Mouse (Mus musculus) cerebellum, adult 2 months (tissue): ENCODE data around the gene Wdfy4. TPM values are rescaled to one million over a fixed set of nuclear protein-coding genes. Genes with fewer than 3 reads are reported as not detected.
A peak's percentile ranks its signal among the peaks of the same experiment; 100 is the strongest.

Experiments
- DNase-seq, 2 experiments: peaks; one replicate each; pipeline ENCODE4 v3.0.0; 2021
- H3K27ac ChIP-seq: fragments of 200-500 bp; 2 replicates; pipeline ENCODE4 v1.5.1; 2012; ENCODE audit warnings: low read length, control low read depth, inconsistent platforms; ENCODE audit not compliant: insufficient read depth
- H3K27me3 ChIP-seq: fragments of 200-500 bp; 2 replicates; pipeline ENCODE4 v1.6.1; 2012; ENCODE audit warnings: inconsistent platforms, mild to moderate bottlenecking, low read length, moderate library complexity; ENCODE audit not compliant: control insufficient read depth, insufficient read depth
- H3K4me1 ChIP-seq: fragments of 200-500 bp; 2 replicates; pipeline ENCODE4 v1.6.1; 2011; ENCODE audit warnings: low read length; ENCODE audit not compliant: control insufficient read depth, insufficient read depth
- H3K4me3 ChIP-seq: fragments of 200-500 bp; replicated peaks from 2 replicates; pipeline ENCODE3; 2011; ENCODE audit warnings: mild to moderate bottlenecking, low read depth, low read length, control low read depth; ENCODE audit not compliant: insufficient read depth
- CTCF ChIP-seq: fragments of 200-500 bp; IDR thresholded peaks from 2 replicates; pipeline ENCODE4 v1.5.1; 2011; ENCODE audit warnings: low read depth, mild to moderate bottlenecking, control low read depth, low read length, moderate library complexity, borderline replicate concordance; ENCODE audit not compliant: insufficient read depth
- POLR2A ChIP-seq: fragments of 200-500 bp; IDR thresholded peaks from 2 replicates; pipeline ENCODE4 v1.6.1; 2011; ENCODE audit warnings: low read length, control low read depth, borderline replicate concordance; ENCODE audit not compliant: insufficient read depth
- WGBS: fragments of 180-500 bp; shearing (Covaris S2); methylation state at CpG from one replicate; pipeline ENCODE4 v1.1.7; 2018; 5-methylcytosine and 5-hydroxymethylcytosine counted together
- polyA plus RNA-seq: library from polyadenylated mRNA; depleted of rRNA; stranded (reverse); fragments of >200 nt; gene quantifications from 2 replicates; pipeline ENCODE4 v1.2.3, GENCODE M21; 2012

Wdfy4 gene
- polyA plus RNA-seq, 1 experiment, result 0.62 TPM

DNA sequence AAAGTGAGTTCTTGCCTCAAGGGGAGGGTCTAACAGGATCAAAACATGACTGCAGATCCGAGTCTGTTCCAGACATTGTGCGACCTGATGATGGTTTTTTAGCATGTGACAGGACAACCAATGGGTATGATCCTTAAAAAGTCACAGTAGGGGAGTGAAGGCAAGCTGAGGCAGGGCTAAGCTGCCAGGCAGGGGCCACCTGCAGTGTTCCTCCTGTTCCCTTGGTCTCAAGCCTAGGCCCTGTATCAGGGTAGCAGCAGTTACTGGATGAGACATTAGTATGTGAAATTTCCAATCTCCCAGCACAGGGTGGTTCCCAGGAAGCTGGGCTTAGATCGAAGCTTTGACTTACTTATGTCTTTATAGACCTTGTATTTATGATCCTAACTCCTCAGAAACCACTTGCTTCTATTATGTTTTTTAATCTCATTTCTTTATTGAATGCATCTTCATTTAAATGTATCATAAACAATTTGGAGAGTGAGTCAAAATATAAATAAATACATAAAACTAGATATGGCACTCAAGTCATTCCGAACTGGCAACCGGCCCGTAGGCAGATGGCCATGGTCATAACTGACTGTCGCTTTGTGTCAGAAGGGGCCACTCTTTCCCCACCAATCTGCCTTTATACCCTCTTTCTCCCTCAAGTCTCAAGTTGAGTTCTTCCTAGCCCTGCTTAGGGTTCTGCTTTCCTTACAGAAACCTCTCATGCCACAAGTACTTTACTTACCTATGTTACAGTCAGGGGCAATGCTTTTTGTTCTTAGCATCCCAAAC lies 126.2 kb downstream of the Wdfy4 start:
- no peak for TF ChIP-seq CTCF
- TF ChIP-seq POLR2A, result no peak

DNA sequence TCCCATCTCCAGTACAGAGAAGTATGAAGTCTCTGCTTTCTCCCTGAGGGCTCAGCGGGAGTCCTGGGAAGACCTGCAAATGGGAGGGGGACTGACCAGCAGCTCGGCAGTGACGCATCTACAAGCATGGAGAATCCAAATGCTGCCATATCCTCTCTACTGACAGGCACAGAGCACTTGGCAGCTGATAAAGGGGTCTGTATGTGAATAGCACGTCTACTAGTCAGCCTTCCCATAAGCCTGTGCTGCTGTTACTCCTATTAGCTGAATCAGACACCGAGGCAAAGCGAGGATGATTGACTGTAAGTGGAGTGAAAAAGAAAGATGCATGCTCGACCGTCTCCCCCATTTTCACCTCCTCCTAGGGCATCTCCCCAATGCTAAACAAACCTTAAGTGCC lies 131.9 kb downstream of the Wdfy4 start:
- Histone ChIP-seq H3K4me3 (no peak overlapping the region), H3K27ac (no peak overlapping the region), H3K27me3 (no peaks in the 10 kb centered on the region; the same call in 1 of the 2 replicates), H3K4me1 (no peaks in the 10 kb centered on the region)
- DNase-seq, result no peak
- 72% methylated on average over 8 of the region's 8 CpGs for WGBS
- no peak for TF ChIP-seq POLR2A
- no peak for TF ChIP-seq CTCF

More for the DNA sequence above, 126.2 kb downstream of the Wdfy4 start:
- Histone ChIP-seq H3K27me3 (no peaks in the 10 kb centered on the region; the same call in 1 of the 2 replicates), H3K4me1 (no peaks in the 10 kb centered on the region), H3K27ac (no peak overlapping the region), H3K4me3 (no peak overlapping the region)
- WGBS, result 44% methylated on average over 7 of the region's 7 CpGs
- DNase-seq, result peak in 1 of 2 experiments; percentile 22

DNA sequence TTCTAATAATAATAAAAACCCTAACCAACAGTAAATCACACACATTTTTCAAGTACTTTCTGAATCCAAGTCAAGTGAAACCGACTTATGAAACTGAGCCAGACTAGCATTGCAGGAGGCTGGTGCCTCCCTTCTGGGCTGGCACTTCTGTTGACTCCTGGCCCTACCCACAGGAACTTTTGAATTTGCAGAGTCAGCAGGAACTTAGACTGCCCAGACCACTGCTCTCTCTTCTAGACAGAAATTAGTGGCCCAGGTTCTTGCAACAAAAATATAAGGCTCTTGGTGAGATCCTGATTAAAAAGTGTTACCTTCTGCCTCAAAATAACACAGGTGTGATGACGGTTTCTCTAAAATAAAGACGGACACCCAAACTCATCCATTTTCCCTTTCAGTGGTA lies 140.1 kb downstream of the Wdfy4 start:
- no peaks in the 10 kb centered on the region for H3K4me1 ChIP-seq
- H3K27ac ChIP-seq, result no peak overlapping the region
- TF ChIP-seq CTCF (no peak), POLR2A (no peak)
- no peak overlapping the region for H3K4me3 ChIP-seq
- no peaks in the 10 kb centered on the region for H3K27me3 ChIP-seq
- WGBS, result 79% methylated on average over 3 of the region's 3 CpGs
- no peak for DNase-seq

DNA sequence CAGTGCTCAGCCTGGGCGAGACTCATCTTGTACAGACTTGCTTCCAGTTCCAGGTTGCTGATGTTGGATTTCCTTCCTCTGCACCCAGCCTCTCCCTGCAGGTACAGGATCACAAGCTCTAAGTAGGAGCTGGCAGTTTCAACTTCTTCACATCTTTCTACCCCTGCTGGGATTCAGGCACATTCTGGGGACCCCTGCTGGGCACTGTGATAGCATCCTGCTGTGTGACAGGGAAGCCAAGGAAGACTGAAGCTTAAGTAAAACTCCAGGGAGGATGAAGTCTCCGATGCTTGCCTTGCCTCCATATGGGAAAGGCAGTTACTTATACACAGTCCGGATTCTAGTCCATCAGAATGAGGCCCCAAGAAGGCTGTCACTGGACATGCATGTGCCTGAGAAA lies 148.5 kb downstream of the Wdfy4 start:
- 51% methylated on average over 3 of the region's 3 CpGs for WGBS
- TF ChIP-seq POLR2A (no peak), CTCF (no peak)
- no peak overlapping the region for H3K4me3 ChIP-seq
- H3K4me1 ChIP-seq, result no peaks in the 10 kb centered on the region
- no peak overlapping the region for H3K27ac ChIP-seq
- no peak for DNase-seq
- no peaks in the 10 kb centered on the region; the same call in 1 of the 2 replicates for H3K27me3 ChIP-seq

DNA sequence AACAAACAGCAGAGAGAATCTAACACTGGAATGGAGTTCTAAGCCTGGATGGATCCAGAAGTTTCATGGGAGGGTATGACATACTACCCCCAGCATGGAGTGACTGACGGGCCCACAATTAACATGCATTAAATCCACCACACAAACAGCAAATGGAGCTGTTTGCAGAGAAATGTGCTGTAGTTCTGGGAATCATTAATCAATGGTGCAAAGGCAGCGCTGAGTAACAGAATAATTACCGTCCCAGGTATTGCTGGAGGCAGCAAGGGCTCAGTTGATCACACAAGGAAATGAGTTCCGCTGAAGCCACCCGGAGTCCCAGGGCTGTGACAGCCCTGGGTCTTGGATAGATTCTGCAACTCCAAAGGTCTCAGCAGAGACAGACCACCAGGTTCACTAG lies 149.9 kb downstream of the Wdfy4 start:
- Histone ChIP-seq H3K4me3 (no peak overlapping the region), H3K4me1 (no peaks in the 10 kb centered on the region), H3K27me3 (no peaks in the 10 kb centered on the region; the same call in 1 of the 2 replicates), H3K27ac (no peak overlapping the region)
- WGBS, result 85% methylated on average over 5 of the region's 5 CpGs
- no peak for DNase-seq
- TF ChIP-seq POLR2A (no peak), CTCF (no peak)

DNA sequence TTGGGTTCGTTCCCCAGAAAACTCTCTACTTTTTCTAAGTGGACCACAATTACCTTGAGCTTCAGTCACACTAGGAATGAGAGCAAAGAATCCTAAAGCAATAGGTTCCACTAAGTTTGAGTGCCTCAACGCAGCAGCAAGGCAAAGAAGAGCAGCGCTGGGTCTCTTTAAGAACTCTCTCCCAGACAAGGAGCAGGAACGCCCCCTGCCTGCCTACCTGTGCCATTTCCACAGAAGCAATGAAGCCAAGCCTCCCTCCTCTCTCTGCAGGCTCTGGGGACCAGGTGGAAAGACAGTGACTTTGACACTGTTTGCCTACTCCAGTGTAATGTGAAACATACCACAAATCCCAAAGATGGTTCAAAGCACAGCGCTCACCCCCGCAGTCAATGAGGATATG lies 151.9 kb downstream of the Wdfy4 start:
- Histone ChIP-seq H3K27me3 (no peaks in the 10 kb centered on the region; the same call in 1 of the 2 replicates), H3K4me1 (no peaks in the 10 kb centered on the region), H3K27ac (no peak overlapping the region), H3K4me3 (no peak overlapping the region)
- DNase-seq, result peak in 1 of 2 experiments; percentile 7
- WGBS, result 45% methylated on average over 6 of the region's 6 CpGs
- TF ChIP-seq POLR2A (no peak), CTCF (peak; percentile 52)

DNA sequence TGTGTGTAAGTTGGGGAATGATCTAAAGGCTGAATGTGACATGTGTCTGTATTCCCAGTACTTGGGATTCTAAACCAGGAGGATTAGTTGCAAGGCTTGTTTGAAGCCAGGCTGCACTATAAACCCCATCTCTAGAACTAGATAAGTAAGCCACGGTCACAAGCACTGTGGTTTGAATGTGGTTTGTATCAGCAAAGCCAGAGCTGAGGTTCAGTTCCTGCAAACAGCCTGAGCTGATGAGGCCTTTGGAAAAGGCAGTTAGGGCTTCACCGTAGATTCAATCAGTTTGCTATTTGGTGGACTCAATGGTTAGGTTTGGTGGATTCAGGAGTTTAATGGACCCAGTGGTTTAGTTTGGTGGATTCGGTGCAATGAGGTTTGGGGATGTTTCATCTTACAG lies 154.5 kb downstream of the Wdfy4 start:
- no peaks in the 10 kb centered on the region for H3K4me1 ChIP-seq

DNA sequence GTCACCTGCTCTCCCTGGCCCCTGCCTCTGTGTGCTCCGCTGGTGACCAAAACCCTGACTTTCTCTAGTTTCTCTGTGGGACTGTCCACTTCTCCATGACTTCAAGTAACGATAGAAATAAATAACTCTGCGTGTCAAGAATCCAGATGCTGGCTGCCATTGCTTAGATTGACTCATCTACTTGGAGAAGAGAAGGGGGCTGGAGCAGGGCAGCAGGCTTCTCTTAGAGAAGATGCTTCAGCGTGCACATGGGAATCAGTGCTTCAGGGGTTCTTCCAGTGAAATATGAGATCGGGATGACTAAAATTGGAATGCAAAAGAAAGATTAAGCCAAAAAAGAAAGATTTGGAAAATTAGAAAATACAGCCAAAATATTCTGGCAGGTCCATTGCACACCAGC lies 165.7 kb downstream of the Wdfy4 start:
- Histone ChIP-seq H3K4me3 (no peak overlapping the region), H3K27me3 (no peaks in the 10 kb centered on the region), H3K27ac (no peak overlapping the region), H3K4me1 (no peaks in the 10 kb centered on the region; the same call in 1 of the 2 replicates)
- 62% methylated on average over 5 of the region's 5 CpGs for WGBS
- no peak for TF ChIP-seq CTCF
- no peak for TF ChIP-seq POLR2A
- no peak for DNase-seq

More for the DNA sequence above, 154.5 kb downstream of the Wdfy4 start:
- Histone ChIP-seq H3K27ac (no peak overlapping the region), H3K4me3 (no peak overlapping the region), H3K27me3 (no peaks in the 10 kb centered on the region)
- no peak for DNase-seq
- TF ChIP-seq POLR2A (no peak), CTCF (no peak)
- WGBS, result 95% methylated on average over 3 of the region's 3 CpGs
